Mouse (Mus musculus) heart, adult 8-10 months (tissue): ENCODE results near the gene Gnb1l. TPM values are rescaled to one million over a fixed set of nuclear protein-coding genes. Genes with fewer than 3 reads are reported as not detected.

Experiments used
- DNase-seq: peaks from one replicate; pipeline ENCODE4 v3.0.0; 2022; ENCODE audit warnings: low spot score
- total RNA-seq, 4 experiments: library from RNA; stranded (reverse); gene quantifications; 2 replicates each; pipeline ENCODE4 v1.2.4; 2022

Gene Gnb1l
- total RNA-seq, 4 experiments from 2014 or later, result 4.8 to 7.4 (median 5.5) TPM

DNA sequence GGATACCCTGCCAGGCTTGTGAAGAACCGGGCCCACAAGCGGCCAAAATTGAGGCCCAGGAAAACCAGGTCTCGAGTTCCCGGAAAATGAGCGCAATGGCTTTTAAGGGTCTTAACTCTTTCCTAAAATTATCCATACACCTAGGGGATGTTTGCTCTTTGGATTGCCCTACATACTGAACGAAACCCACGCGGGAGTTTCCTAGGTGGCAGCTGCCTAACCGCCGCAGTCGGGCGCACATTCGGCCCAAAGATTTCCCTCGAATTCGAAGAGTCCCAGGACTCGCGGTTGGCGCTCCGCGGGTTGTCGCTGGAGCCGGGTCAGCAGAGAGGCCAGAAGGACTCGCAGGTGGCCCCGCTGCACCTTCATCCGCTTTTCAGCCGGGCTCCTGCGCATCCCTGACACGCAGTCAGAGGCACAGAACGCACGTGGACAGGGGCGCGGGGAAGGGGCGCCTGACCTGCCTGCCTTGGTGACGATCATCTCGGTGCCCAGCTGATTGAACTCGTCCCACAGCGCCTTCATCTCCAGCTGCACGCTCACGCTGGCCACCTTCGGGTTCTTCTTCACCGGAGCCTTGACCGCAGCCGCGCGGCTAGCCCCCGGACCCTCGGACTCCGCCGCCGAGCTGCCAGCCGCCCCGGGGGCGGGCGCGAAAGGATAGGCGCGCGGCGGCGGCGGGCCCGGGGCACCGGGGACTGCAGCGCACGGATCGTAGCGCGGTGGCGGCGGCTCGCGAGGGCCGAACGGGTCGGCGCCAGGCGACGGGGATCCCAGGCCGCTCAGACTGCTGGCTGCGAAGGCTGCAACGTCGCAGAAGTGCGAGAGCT, 87.8 kb downstream of the Gnb1l start:
- DNase-seq, result no peak

GRCm38 (mm10) chr16:18586906-18587546, 88.5 kb downstream of the Gnb1l start:
- DNase-seq, result no peak

DNA sequence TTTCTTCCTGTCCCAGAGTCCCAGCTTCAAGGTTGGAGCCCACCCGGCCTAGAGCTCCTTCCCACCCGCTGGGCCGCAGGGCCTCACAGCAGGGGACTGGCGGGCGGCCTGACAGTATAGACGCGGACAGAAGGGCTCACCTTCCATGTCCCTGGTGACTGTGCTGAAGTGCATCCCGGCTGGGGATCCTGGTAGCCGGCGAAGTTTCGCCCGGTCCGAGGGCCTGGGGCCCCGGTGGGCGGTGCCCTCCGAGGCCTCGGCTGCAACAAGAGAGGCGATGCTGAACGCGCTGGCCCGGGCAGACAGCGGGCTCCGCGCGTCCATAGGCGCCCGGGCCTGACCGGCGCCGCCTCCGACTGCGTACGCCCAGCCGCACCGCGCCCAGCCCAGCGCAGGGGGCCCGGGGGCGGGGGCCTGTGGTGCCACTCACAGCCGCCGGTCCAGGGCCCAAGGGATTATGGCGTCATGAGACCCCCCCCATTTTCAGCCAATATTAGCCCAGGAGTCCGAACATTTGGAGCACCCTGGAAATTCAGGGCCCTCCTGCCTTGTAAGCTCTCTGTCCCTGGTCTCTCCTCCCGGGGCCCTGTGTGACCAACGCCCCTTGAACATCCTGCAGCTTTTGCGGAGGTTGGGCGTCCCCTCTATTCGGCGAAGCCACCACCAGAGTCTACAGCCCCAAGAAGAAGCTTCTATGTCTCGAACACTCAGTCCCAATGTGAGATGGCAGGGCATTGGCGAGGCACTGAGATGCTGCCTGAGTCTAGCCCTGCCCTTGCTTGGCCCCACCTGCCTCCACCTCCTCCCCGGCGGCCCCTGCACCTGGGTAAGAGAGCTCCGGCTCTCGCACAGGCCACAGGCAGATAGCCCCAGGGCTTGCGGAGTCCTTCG, 89.6 kb downstream of the Gnb1l start:
- DNase-seq, result no peak

- no peak for DNase-seq
Observed at GRCm38 (mm10) chr16:18588738-18589055, 90.2 kb downstream of the Gnb1l start.

DNA sequence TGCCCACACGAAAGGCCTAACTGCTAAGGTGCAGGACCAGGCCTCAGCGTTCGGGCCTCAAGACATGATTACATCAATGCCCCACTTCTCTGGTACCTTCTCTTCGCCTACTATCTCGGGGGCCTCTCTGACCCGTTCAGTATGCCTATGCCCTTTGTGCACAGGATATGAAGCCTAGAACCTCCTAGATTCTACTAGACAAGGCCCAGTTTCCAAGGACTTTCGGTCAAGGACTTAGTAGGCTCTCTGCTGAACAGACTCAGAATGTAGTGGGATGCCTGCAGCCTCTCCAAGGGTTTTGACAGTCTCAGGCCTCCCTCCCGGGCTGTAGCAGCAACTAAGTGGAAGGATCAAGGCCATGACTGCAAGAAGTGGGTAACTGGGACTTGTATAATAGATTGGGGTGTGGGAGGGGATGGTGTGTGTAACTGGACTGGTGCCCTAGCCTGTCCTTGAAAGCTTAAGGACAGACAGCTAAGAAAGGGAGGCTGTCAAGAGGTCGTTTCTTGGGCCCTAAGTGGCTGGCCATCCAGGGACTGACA, 90.6 kb downstream of the Gnb1l start:
- no peak for DNase-seq

DNA sequence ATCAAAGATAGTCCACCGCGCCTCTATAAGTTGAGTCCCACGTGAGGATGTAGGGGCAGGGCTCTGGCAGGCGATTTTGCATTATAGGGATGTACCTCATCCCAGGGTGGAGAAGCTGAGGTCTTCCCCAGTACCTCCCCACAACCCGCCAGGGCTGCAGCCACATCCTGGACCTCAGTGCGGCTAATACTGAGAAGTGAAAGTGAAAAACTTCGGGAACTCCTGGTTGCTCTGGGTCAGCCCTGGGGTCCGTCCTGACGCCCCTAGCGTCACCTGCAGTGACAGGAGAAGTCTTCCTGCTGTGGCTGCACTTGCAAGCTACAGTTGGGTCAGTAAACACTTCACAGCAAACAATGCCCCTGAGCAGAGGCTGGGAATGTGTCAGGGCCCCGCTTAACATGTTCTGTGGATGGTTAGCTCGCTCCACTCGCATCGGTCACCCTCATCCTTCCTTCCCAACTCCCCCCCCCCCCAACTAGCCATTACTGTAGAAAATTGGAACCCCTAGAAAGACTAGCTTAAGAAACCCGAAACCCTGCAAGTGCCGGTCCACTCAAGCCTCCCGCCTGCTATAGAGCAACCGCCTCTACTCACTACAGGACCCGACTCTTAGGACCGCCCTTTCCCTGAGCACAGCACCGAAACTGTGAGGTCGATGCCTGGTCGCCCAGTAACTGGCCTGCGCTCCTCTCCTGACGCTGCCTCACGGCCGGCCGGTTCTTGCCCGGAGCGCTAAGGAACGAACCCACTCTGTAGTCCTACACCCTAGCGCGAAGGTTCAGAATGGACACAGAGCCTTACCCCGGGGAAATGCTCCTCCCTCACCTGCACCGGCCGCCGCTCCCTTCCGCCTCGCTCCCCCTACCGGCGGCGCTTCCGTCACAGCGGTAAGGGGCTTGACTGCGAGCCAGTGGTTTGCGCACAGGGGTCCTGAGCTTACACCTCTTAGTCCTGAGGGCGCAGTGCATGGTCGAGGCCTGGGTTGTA, 91.6 kb downstream of the Gnb1l start, which contains the start of gene Tbx1:
Gene Tbx1 (minus strand): TSS at position 868 of the 987 bp plus-strand sequence.
- DNase-seq, result no peak

- DNase-seq, result no peak
Observed at GRCm38 (mm10) chr16:18591047-18592018, 92.8 kb downstream of the Gnb1l start.

DNA sequence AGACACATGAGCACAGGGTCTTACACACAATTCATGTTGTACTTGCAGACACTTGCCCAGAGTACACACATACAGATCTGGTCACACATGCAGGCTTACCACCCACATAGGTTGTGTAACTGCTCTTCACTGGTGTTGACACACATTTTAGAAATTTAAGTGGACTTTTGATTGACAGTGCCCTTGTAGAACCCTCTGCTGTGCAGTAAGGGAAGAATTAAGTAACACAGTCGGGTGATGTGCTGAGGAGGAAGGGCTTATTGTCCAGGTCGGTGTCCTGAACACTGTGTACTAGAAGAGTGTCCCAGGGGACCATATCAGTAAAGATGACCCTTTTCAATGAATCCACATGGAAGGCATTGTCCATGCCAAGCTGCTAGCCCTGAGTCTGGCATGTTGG, 95.4 kb downstream of the Gnb1l start:
- DNase-seq, result no peak

DNA sequence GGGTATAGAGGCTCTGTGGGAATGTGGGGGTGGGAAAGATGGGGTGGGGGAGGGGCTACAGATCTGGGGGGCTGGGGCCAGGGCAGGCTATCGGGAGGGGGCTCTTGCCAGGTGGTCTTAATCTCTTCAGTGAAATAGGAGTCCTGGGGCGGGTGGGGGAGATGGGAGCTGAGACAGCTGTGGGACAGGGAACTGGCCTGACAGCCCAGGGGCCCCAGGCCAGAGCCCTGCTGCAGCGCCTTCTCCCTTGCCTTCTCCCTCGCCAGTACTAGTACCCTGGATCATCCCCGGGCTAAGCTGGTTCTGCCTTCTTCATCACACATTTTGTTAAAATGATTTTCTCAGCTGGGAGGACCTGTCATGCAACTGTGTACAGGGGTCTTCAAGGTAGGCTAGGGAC, 97.7 kb downstream of the Gnb1l start:
- no peak for DNase-seq

GRCm38 (mm10) chr16:18598006-18598405, 99.5 kb downstream of the Gnb1l start:
- no peak for DNase-seq

DNA sequence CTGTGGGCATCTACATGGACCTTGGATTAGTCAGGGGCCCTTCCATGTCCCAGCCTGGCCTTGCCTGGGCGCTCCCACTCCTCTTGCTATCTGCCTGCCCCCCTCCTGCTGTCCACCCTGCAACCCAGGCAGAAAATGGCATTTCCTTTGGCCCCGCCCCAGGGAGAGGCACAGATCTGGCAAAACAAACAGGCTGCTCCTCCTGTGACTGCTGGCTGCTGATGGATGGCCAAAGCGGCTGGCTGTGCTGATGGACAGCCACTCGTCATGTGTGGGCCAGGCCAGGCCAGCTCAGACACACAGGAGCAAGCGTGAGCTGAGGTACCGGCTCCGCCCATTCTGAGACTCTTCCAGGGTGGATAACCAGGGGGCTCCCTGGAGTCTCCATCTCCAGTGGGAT, 102.9 kb downstream of the Gnb1l start:
- no peak for DNase-seq

DNA sequence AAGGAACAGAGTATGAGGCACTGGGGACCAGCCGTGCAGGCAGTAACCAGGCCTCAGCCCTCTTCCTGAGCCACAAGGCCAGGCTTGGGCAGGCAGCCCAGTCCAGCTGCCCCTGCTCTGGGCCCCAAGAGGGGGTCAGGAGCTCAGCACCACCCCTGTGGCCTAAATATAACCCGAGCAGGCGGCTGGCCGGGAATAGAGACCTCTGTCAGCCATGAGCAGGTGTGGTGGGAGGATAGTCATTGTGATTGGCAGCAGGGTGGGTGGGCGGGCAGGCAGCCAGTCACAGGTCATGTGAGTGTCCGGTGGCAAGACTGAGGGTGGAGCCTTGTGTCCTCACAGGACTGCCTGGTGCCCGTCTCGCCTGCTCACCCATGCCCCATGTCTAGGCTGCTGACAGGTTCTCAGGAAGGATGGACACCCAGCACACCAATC, 105.8 kb downstream of the Gnb1l start:
- peak; percentile 54 for DNase-seq

DNA sequence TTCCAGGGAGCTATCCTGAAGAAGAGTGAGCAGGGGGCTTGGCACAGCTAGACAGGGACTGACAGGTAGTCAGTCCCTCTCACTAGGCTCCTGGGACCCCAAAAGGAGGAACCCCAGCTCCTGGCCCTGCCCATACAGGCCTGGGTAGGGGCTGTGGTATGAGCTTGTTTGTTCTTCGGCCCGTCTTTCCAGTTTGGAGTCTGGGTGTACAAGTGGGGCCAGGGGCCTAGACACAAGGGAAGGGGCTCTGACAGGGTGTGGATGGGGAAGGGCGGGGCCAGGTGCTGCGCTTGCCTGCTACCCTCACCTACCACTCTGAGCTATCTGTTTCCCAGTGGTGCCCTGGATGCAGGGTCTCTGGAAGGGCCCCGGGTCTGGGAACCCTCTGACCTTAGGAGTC, 107.2 kb downstream of the Gnb1l start:
- no peak for DNase-seq

- no peak for DNase-seq
Observed at GRCm38 (mm10) chr16:18608226-18608625, 109.7 kb downstream of the Gnb1l start.

GRCm38 (mm10) chr16:18609099-18609498, 110.6 kb downstream of the Gnb1l start:
- no peak for DNase-seq

DNA sequence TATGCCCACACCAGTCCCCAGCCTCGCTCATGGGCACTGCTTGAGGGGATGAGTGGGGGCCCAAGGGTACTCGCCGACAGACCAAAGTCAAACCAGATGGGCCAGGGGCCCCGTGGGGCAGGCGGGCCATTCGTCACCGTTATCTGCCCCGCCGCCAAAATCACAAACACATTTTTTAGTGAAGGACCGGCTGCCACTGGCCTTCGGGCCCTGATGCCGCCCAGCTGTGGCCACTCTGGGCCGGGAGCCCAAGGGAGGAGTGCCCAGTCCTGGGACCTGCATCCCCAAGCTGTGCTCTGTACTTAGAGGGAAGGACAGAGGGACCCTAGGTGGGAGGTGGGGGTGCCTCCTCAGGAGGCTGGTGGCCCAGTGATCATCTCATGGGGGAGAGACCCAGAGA, 113.2 kb downstream of the Gnb1l start:
- DNase-seq, result no peak

DNA sequence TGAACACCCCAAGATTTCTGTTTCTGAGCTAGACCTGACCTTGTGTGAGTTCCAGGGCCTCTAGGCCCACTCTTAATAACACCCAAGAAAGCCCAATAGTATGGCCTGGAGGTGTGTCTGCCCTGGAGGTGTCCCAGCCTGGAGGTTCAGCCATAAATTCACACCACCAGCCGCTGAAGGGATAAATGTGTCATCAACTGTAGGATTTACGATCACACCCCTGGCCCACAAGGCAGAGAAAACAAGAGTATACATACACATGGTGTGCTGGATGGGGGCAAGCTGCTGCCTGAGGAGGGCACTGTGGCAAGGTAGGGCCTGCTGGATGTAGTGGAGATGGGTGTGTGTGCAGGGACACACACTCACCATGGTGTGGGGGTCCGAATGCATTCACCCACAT, 114.8 kb downstream of the Gnb1l start:
- DNase-seq, result no peak
